Mouse (Mus musculus) G1E (cell line): ENCODE measurements around the gene Efcab9.

Experiments
- CTCF ChIP-seq: IDR thresholded peaks from 2 replicates; pipeline ENCODE4 v1.5.1; 2012; ENCODE audit warnings: low read depth, low read length, inconsistent platforms, mixed read lengths
- GATA1 ChIP-seq: IDR thresholded peaks from 2 replicates; pipeline ENCODE4 v1.6.1; 2012; ENCODE audit warnings: borderline replicate concordance, low read length, inconsistent platforms, mixed read lengths
- POLR2AphosphoS5 ChIP-seq: IDR thresholded peaks from 2 replicates; pipeline ENCODE4 v1.6.1; 2012; ENCODE audit warnings: low read depth, low read length, inconsistent platforms; ENCODE audit not compliant: insufficient replicate concordance

- TF ChIP-seq CTCF = no peak
- no peak for TF ChIP-seq GATA1
- TF ChIP-seq POLR2AphosphoS5 = no peak
Measured at GRCm38 (mm10) chr11:32547391-32547947, 15.6 kb upstream of the Efcab9 start.
